ENCODE assay signal across 8 mouse cellular contexts in genomic region chr2:32137667-32138266, GRCm38 (mm10). TPM values are rescaled to one million over a fixed set of nuclear protein-coding genes. Genes with fewer than 3 reads are reported as not detected.
DNase-seq lines count a peak whose midpoint lies in the region; ATAC-seq and TF ChIP-seq lines count a peak whose summit lies in the region.

No protein-coding gene starts in this region.

- H3K4me2 ChIP-seq in forebrain, embryonic 12.5 days: peak overlapping the region; percentile 88
- H3K4me2 ChIP-seq in heart, postnatal 0 days (ENCODE audit: low read depth, low read length): peak overlapping the region; percentile 72
- H3K4me2 ChIP-seq in liver, embryonic 16.5 days (ENCODE audit: low read depth, low read length): peak overlapping the region; percentile 92
- H3K4me2 ChIP-seq in neural tube, embryonic 13.5 days: peak overlapping the region; percentile 79

- H3K9me3 ChIP-seq in E14TG2a.4 (ENCODE audit: low read length): no peaks in the 10 kb centered on the region
- H3K9me3 ChIP-seq in forebrain, embryonic 12.5 days: no peaks in the 10 kb centered on the region
- no peaks in the 10 kb centered on the region for H3K9me3 ChIP-seq in heart, postnatal 0 days (replicated peaks; ENCODE audit: control insufficient read depth, low read length)
- H3K9me3 ChIP-seq in liver, embryonic 16.5 days (replicated peaks; ENCODE audit: control insufficient read depth, low read length): no peaks in the 10 kb centered on the region
- H3K9me3 ChIP-seq in neural tube, embryonic 13.5 days: no peaks in the 10 kb centered on the region

- peak; percentile 100 for DNase-seq in c-Kit-positive CD71-positive TER-119-positive erythroid progenitor cells, embryonic 14.5 days (ENCODE audit: low spot score)
- DNase-seq in heart, postnatal 0 days (ENCODE audit: low spot score): peak; percentile 99
- peak; percentile 97 to 98 for DNase-seq in kidney, postnatal 4 days

- peaks cover 73% of the 10 kb centered on the region for H3K4me1 ChIP-seq in E14TG2a.4 (replicated peaks; ENCODE audit: low read depth, low read length)
- H3K4me1 ChIP-seq in forebrain, embryonic 12.5 days: peaks cover 13% of the 10 kb centered on the region
- peaks cover 5% of the 10 kb centered on the region for H3K4me1 ChIP-seq in heart, postnatal 0 days (ENCODE audit: control insufficient read depth, insufficient read depth)
- peaks cover 30% of the 10 kb centered on the region for H3K4me1 ChIP-seq in liver, embryonic 16.5 days (ENCODE audit: control insufficient read depth, low read depth, low read length)
- H3K4me1 ChIP-seq in neural tube, embryonic 13.5 days (replicated peaks): peaks cover 20% of the 10 kb centered on the region
- no peaks in the 10 kb centered on the region; the same call in 1 of the 2 replicates for H3K4me1 ChIP-seq in testis, adult 2 months (ENCODE audit: control insufficient read depth, insufficient read depth, low read length)

- peak overlapping the region; percentile 85 for H3K27ac ChIP-seq in forebrain, embryonic 12.5 days
- H3K27ac ChIP-seq in heart, postnatal 0 days (ENCODE audit: low read depth): peak overlapping the region; percentile 91
- H3K27ac ChIP-seq in liver, embryonic 16.5 days (ENCODE audit: low read length): peak overlapping the region; percentile 96
- H3K27ac ChIP-seq in neural tube, embryonic 13.5 days (replicated peaks): peak overlapping the region; percentile 93
- H3K27ac ChIP-seq in testis, adult 2 months (ENCODE audit: control insufficient read depth, insufficient read depth, low read depth, low read length): peak overlapping the region; percentile 84

- TF ChIP-seq POLR2A in testis, adult 2 months (IDR thresholded peaks at IDR 0.05; ENCODE audit: control insufficient read depth, low read depth, low read length): peak; percentile 96

- H3K9ac ChIP-seq in forebrain, embryonic 12.5 days: peak overlapping the region; percentile 78
- peak overlapping the region; percentile 74 for H3K9ac ChIP-seq in heart, postnatal 0 days (replicated peaks; ENCODE audit: low read depth, low read length)
- H3K9ac ChIP-seq in liver, embryonic 16.5 days (ENCODE audit: low read depth, low read length): peak overlapping the region; percentile 84
- peak overlapping the region; percentile 83 for H3K9ac ChIP-seq in neural tube, embryonic 13.5 days

- peak; percentile 94 for ATAC-seq in forebrain, embryonic 12.5 days (ENCODE audit: low FRiP score)
- peak; percentile 93 for ATAC-seq in heart, postnatal 0 days (ENCODE audit: insufficient read depth, low read depth)
- peak; percentile 93 for ATAC-seq in liver, embryonic 16.5 days (ENCODE audit: low read depth)
- ATAC-seq in neural tube, embryonic 13.5 days (ENCODE audit: low read depth): peak; percentile 94

- no peaks in the 10 kb centered on the region for H3K27me3 ChIP-seq in E14TG2a.4 (ENCODE audit: insufficient read depth, low read length)
- H3K27me3 ChIP-seq in forebrain, embryonic 12.5 days: no peaks in the 10 kb centered on the region
- no peaks in the 10 kb centered on the region for H3K27me3 ChIP-seq in heart, postnatal 0 days (ENCODE audit: control insufficient read depth, insufficient read depth, low read length)
- no peaks in the 10 kb centered on the region for H3K27me3 ChIP-seq in liver, embryonic 16.5 days (ENCODE audit: control insufficient read depth, insufficient read depth, low read depth, low read length)
- no peaks in the 10 kb centered on the region for H3K27me3 ChIP-seq in neural tube, embryonic 13.5 days
- H3K27me3 ChIP-seq in testis, adult 2 months (ENCODE audit: control insufficient read depth, insufficient read depth, low read length): no peaks in the 10 kb centered on the region

- H3K4me3 ChIP-seq in E14TG2a.4 (replicated peaks; ENCODE audit: low read length): peak overlapping the region; percentile 88
- H3K4me3 ChIP-seq in forebrain, embryonic 12.5 days (replicated peaks): peak overlapping the region; percentile 64
- peak overlapping the region; percentile 56 for H3K4me3 ChIP-seq in heart, postnatal 0 days (ENCODE audit: low read depth, low read length)
- H3K4me3 ChIP-seq in liver, embryonic 16.5 days (ENCODE audit: low read depth, low read length): peak overlapping the region; percentile 82
- H3K4me3 ChIP-seq in neural tube, embryonic 13.5 days: peak overlapping the region; percentile 62
- peak overlapping the region; percentile 96 for H3K4me3 ChIP-seq in testis, adult 2 months (ENCODE audit: control insufficient read depth, low read depth, low read length)

- no peak for TF ChIP-seq CTCF in E14TG2a.4 (conservative IDR thresholded peaks at IDR 0.05; ENCODE audit: low read length)
- TF ChIP-seq CTCF in heart, postnatal 0 days (IDR thresholded peaks at IDR 0.05; ENCODE audit: low read depth): no peak
- TF ChIP-seq CTCF in testis, adult 2 months (IDR thresholded peaks at IDR 0.05; ENCODE audit: control insufficient read depth, insufficient read depth, insufficient replicate concordance, low read depth, low read length): no peak

- peak; percentile 72 for TF ChIP-seq EP300 in heart, postnatal 0 days (IDR thresholded peaks at IDR 0.05; ENCODE audit: low read depth)

- no peaks in the 10 kb centered on the region for H3K36me3 ChIP-seq in E14TG2a.4 (ENCODE audit: insufficient read depth, low read length)
- no peaks in the 10 kb centered on the region for H3K36me3 ChIP-seq in forebrain, embryonic 12.5 days (replicated peaks)
- H3K36me3 ChIP-seq in heart, postnatal 0 days (replicated peaks; ENCODE audit: control insufficient read depth, insufficient read depth, low read length): no peaks in the 10 kb centered on the region
- no peaks in the 10 kb centered on the region for H3K36me3 ChIP-seq in liver, embryonic 16.5 days (ENCODE audit: control insufficient read depth, insufficient read depth)
- no peaks in the 10 kb centered on the region for H3K36me3 ChIP-seq in neural tube, embryonic 13.5 days
- no peaks in the 10 kb centered on the region for H3K36me3 ChIP-seq in testis, adult 2 months (ENCODE audit: control insufficient read depth, insufficient read depth, low read length)

- under 1% methylated on average over 40 of the region's 40 CpGs for WGBS in forebrain, embryonic 12.5 days
- WGBS in heart, postnatal 0 days: 0% methylated on average over 40 of the region's 40 CpGs
- WGBS in liver, embryonic 16.5 days (ENCODE audit: insufficient replicate concordance): under 1% methylated on average over 40 of the region's 40 CpGs
- under 1% methylated on average over 40 of the region's 40 CpGs for WGBS in neural tube, embryonic 13.5 days

RNA-seq across cellular contexts. Expression of gene Prrc2b, which starts 13.1 kb away (rescaled TPM):
- polyA plus RNA-seq in forebrain, embryonic 12.5 days (2016; fragmentation: Nextera tagmentation; extraction: Ambion mirVana): 96.9 and 110 TPM in 2 replicates
- total RNA-seq in heart, postnatal 0 days (2014; rRNA removed; ENCODE audit: low replicate concordance): 66.5 and 74.1 TPM in 2 replicates
- 16.1 and 19.5 TPM in 2 replicates for polyA plus RNA-seq in heart, postnatal 0 days (2015; fragmentation: Nextera tagmentation; extraction: Ambion mirVana)
- 4.5 and 4.7 TPM in 2 replicates for polyA plus RNA-seq in liver, embryonic 16.5 days (2015; fragmentation: Nextera tagmentation; extraction: Ambion mirVana)
- 61.6 and 69.8 TPM in 2 replicates for polyA plus RNA-seq in neural tube, embryonic 13.5 days (2015; fragmentation: Nextera tagmentation; extraction: Ambion mirVana)
- 5.5 and 5.7 TPM in 2 replicates for polyA plus RNA-seq in testis, adult 2 months (2012; rRNA removed)

RNA-seq across cellular contexts. Expression of gene Plpp7, which starts 42.4 kb away (rescaled TPM):
- polyA plus RNA-seq in forebrain, embryonic 12.5 days (2016; fragmentation: Nextera tagmentation; extraction: Ambion mirVana): 7.0 and 7.2 TPM in 2 replicates
- 30.7 and 56.3 TPM in 2 replicates for total RNA-seq in heart, postnatal 0 days (2014; rRNA removed; ENCODE audit: low replicate concordance)
- 23.4 and 24.0 TPM in 2 replicates for polyA plus RNA-seq in heart, postnatal 0 days (2015; fragmentation: Nextera tagmentation; extraction: Ambion mirVana)
- 1.4 and 2.1 TPM in 2 replicates for polyA plus RNA-seq in liver, embryonic 16.5 days (2015; fragmentation: Nextera tagmentation; extraction: Ambion mirVana)
- polyA plus RNA-seq in neural tube, embryonic 13.5 days (2015; fragmentation: Nextera tagmentation; extraction: Ambion mirVana): 22.6 and 24.1 TPM in 2 replicates
- 4.6 and 4.7 TPM in 2 replicates for polyA plus RNA-seq in testis, adult 2 months (2012; rRNA removed)

RNA-seq across cellular contexts. Expression of gene Fam78a, which starts 53.1 kb away (rescaled TPM):
- 0.67 and 0.88 TPM in 2 replicates for polyA plus RNA-seq in forebrain, embryonic 12.5 days (2016; fragmentation: Nextera tagmentation; extraction: Ambion mirVana)
- 28.7 and 34.9 TPM in 2 replicates for total RNA-seq in heart, postnatal 0 days (2014; rRNA removed; ENCODE audit: low replicate concordance)
- 14.6 and 18.0 TPM in 2 replicates for polyA plus RNA-seq in heart, postnatal 0 days (2015; fragmentation: Nextera tagmentation; extraction: Ambion mirVana)
- polyA plus RNA-seq in liver, embryonic 16.5 days (2015; fragmentation: Nextera tagmentation; extraction: Ambion mirVana): 6.5 and 7.0 TPM in 2 replicates
- polyA plus RNA-seq in neural tube, embryonic 13.5 days (2015; fragmentation: Nextera tagmentation; extraction: Ambion mirVana): 0.88 and 1.2 TPM in 2 replicates
- 276 and 286 TPM in 2 replicates for polyA plus RNA-seq in testis, adult 2 months (2012; rRNA removed)

Comparison
In these comparisons a context has a peak if more than half of its experiments do, and no peak if none do; other contexts are left out.
1. Peak in every context shown above with its lines: DNase-seq, ATAC-seq, H3K4me3 ChIP-seq and H3K27ac ChIP-seq.
2. RNA of gene Fam78a, which starts 53.1 kb away (polyA plus RNA-seq): 276 to 286 TPM in testis, adult 2 months; 14.6 to 18.0 TPM in heart, postnatal 0 days, 6.5 to 7.0 TPM in liver, embryonic 16.5 days, 0.67 to 0.88 TPM in forebrain, embryonic 12.5 days and 0.88 to 1.2 TPM in neural tube, embryonic 13.5 days; every median in the first group is over 10 times any median in the second.